Mouse (Mus musculus) heart, embryonic 14.5 days (tissue): ENCODE data around the gene Psmd5. TPM values are rescaled to one million over a fixed set of nuclear protein-coding genes. Genes with fewer than 3 reads are reported as not detected.

Experiments
- ATAC-seq: fragments of 200-750 bp; cut with Nextera tagmentation; 2 replicates; pipeline ENCODE4 v1.8.0; 2017; ENCODE audit warnings: low read depth, moderate TSS enrichment; ENCODE audit not compliant: insufficient number of reproducible peaks, insufficient read depth, low FRiP score
- H3K27ac ChIP-seq, 2 experiments: fragments of 200-500 bp in 1 of 2; fragments of 300-500 bp in 1 of 2; sonication (generic) in 1 of 2; replicated peaks in 1 of 2; 2 replicates each; pipeline ENCODE4 v1.5.1; 2012 to 2014; ENCODE audit warnings: low read depth in 2 of 2, low read length in 2 of 2, control low read depth in 1 of 2, mild to moderate bottlenecking in 1 of 2, mixed read lengths in 1 of 2; ENCODE audit not compliant: control insufficient read depth in 1 of 2, insufficient read depth in 1 of 2
- H3K27me3 ChIP-seq: fragments of 300-500 bp; sonication (generic); 2 replicates; pipeline ENCODE4 v1.6.1; 2014; ENCODE audit warnings: mild to moderate bottlenecking, low read length, control low read depth; ENCODE audit not compliant: control insufficient read depth, insufficient read depth
- H3K36me3 ChIP-seq: fragments of 300-500 bp; sonication (generic); 2 replicates; pipeline ENCODE4 v1.6.1; 2014; ENCODE audit warnings: mild to moderate bottlenecking, control low read depth, low read length, mixed read lengths; ENCODE audit not compliant: control insufficient read depth, insufficient read depth
- H3K4me1 ChIP-seq, 2 experiments: fragments of 200-500 bp in 1 of 2; fragments of 300-500 bp in 1 of 2; sonication (generic) in 1 of 2; 2 replicates each; pipeline ENCODE4 v1.6.1; 2012 to 2014; ENCODE audit warnings: low read length in 2 of 2, control low read depth in 1 of 2, mixed read lengths in 1 of 2; ENCODE audit not compliant: control insufficient read depth in 2 of 2, insufficient read depth in 2 of 2
- H3K4me2 ChIP-seq: fragments of 300-500 bp; sonication (generic); 2 replicates; pipeline ENCODE4 v1.6.1; 2014; ENCODE audit warnings: mild to moderate bottlenecking, low read length
- H3K4me3 ChIP-seq, 2 experiments: fragments of 200-500 bp in 1 of 2; fragments of 300-500 bp in 1 of 2; sonication (generic) in 1 of 2; 2 replicates each; pipeline ENCODE4 v1.5.1; 2012 to 2014; ENCODE audit warnings: low read length in 2 of 2, mild to moderate bottlenecking in 2 of 2, control low read depth in 1 of 2, low read depth in 1 of 2, moderate library complexity in 1 of 2; ENCODE audit not compliant: control insufficient read depth in 1 of 2, insufficient read depth in 1 of 2
- H3K9ac ChIP-seq: fragments of 300-500 bp; sonication (generic); 2 replicates; pipeline ENCODE4 v1.6.1; 2014; ENCODE audit warnings: mild to moderate bottlenecking, low read length
- H3K9me3 ChIP-seq: fragments of 300-500 bp; sonication (generic); 2 replicates; pipeline ENCODE4 v1.6.1; 2016; ENCODE audit warnings: low read length, control low read depth; ENCODE audit not compliant: control insufficient read depth
- WGBS: fragments of 180-500 bp; shearing (Covaris S2); extraction: QIAGEN DNeasy Blood & Tissue Kit; methylation state at CpG from one replicate; pipeline ENCODE4 v1.1.7; 2014; 5-methylcytosine and 5-hydroxymethylcytosine counted together
- polyA plus RNA-seq: library from polyadenylated mRNA; unstranded; fragments of >200 nt; fragmentation: Nextera tagmentation; extraction: Ambion mirVana; gene quantifications from 2 replicates; pipeline ENCODE4 v1.2.1, GENCODE M21; 2014

Psmd5 gene
- polyA plus RNA-seq, 1 experiment from 2014 or later = 59.2 TPM

- Histone ChIP-seq H3K4me3 (peak overlapping the region; percentile 42 to 70), H3K4me2 (peak overlapping the region; percentile 94), H3K27ac (no peak overlapping the region), H3K27me3 (peaks cover 14% of the 10 kb centered on the region), H3K36me3 (no peaks in the 10 kb centered on the region), H3K4me1 (peaks cover 17 to 19% of the 10 kb centered on the region in 2 experiments), H3K9me3 (no peaks in the 10 kb centered on the region), H3K9ac (peak overlapping the region; percentile 67; the same call in 1 of the 2 replicates)
- WGBS = 54% methylated on average over 7 of the region's 7 CpGs
- ATAC-seq = no peak
These were observed 37.8 kb upstream of the Psmd5 start for GRCm38 (mm10) chr2:34912613-34913012.

GRCm38 (mm10) chr2:34911871-34912270, 37.1 kb upstream of the Psmd5 start:
- Histone ChIP-seq H3K27ac (no peak overlapping the region), H3K27me3 (peaks cover 14% of the 10 kb centered on the region), H3K4me3 (no peak overlapping the region), H3K4me2 (no peak overlapping the region), H3K4me1 (peaks cover 17 to 19% of the 10 kb centered on the region in 2 experiments), H3K9me3 (no peaks in the 10 kb centered on the region), H3K36me3 (no peaks in the 10 kb centered on the region), H3K9ac (no peak overlapping the region)
- 78% methylated on average over 5 of the region's 5 CpGs for WGBS
- ATAC-seq = no peak

GRCm38 (mm10) chr2:34909719-34910118, 35.0 kb upstream of the Psmd5 start:
- H3K4me3 ChIP-seq = no peak overlapping the region
- H3K4me2 ChIP-seq = no peak overlapping the region
- no peak for ATAC-seq
- H3K9ac ChIP-seq = no peak overlapping the region
- peaks cover 14% of the 10 kb centered on the region for H3K27me3 ChIP-seq
- 84% methylated on average over 4 of the region's 4 CpGs for WGBS
- no peaks in the 10 kb centered on the region for H3K9me3 ChIP-seq
- H3K36me3 ChIP-seq = no peaks in the 10 kb centered on the region
- H3K27ac ChIP-seq = no peak overlapping the region
- H3K4me1 ChIP-seq = peaks cover 10 to 15% of the 10 kb centered on the region in 2 experiments

- peaks cover 4% of the 10 kb centered on the region for H3K27me3 ChIP-seq
- no peaks in the 10 kb centered on the region for H3K36me3 ChIP-seq
- WGBS = 53% methylated on average over 12 of the region's 12 CpGs
- peaks cover 13 to 14% of the 10 kb centered on the region in 2 experiments for H3K4me1 ChIP-seq
- H3K4me2 ChIP-seq = no peak overlapping the region
- ATAC-seq = no peak
- H3K27ac ChIP-seq = no peak overlapping the region
- no peak overlapping the region for H3K9ac ChIP-seq
- H3K4me3 ChIP-seq = no peak overlapping the region
- H3K9me3 ChIP-seq = no peaks in the 10 kb centered on the region
These were observed 32.3 kb upstream of the Psmd5 start for GRCm38 (mm10) chr2:34906861-34907604.

- Histone ChIP-seq H3K4me1 (peaks cover 13 to 14% of the 10 kb centered on the region in 2 experiments), H3K27me3 (no peaks in the 10 kb centered on the region), H3K9me3 (no peaks in the 10 kb centered on the region), H3K36me3 (no peaks in the 10 kb centered on the region), H3K4me2 (no peak overlapping the region), H3K9ac (no peak overlapping the region), H3K4me3 (no peak overlapping the region), H3K27ac (no peak overlapping the region)
- ATAC-seq = no peak
- 67% methylated on average over 6 of the region's 6 CpGs for WGBS
These were observed 31.7 kb upstream of the Psmd5 start for GRCm38 (mm10) chr2:34906426-34906825.

GRCm38 (mm10) chr2:34904849-34905542, 30.2 kb upstream of the Psmd5 start:
- H3K27me3 ChIP-seq = no peaks in the 10 kb centered on the region
- ATAC-seq = peak; percentile 98
- H3K4me3 ChIP-seq = peak overlapping the region; percentile 26 to 33
- peaks cover 13 to 14% of the 10 kb centered on the region in 2 experiments for H3K4me1 ChIP-seq
- peak overlapping the region; percentile 75 for H3K4me2 ChIP-seq
- H3K36me3 ChIP-seq = no peaks in the 10 kb centered on the region
- H3K9ac ChIP-seq = peak overlapping the region; percentile 51; the same call in 1 of the 2 replicates
- peak overlapping the region; percentile 20 to 63; a peak in 2 of 4 replicates for H3K27ac ChIP-seq
- H3K9me3 ChIP-seq = no peaks in the 10 kb centered on the region
- WGBS = 1% methylated on average over 34 of the region's 34 CpGs

- Histone ChIP-seq H3K9ac (no peak overlapping the region), H3K4me2 (peak overlapping the region; percentile 75; the same call in 1 of the 2 replicates), H3K4me3 (no peak overlapping the region), H3K9me3 (no peaks in the 10 kb centered on the region), H3K36me3 (no peaks in the 10 kb centered on the region), H3K27ac (peak overlapping the region in 1 of 2 experiments; percentile 63; a peak in 1 of 4 replicates), H3K27me3 (no peaks in the 10 kb centered on the region), H3K4me1 (peaks cover 13 to 14% of the 10 kb centered on the region in 2 experiments)
- ATAC-seq = no peak
- 57% methylated on average over 4 of the region's 4 CpGs for WGBS
These were observed 29.1 kb upstream of the Psmd5 start for GRCm38 (mm10) chr2:34903652-34904405.
